Mouse (Mus musculus) ovary, postnatal 36 days (tissue): ENCODE data around the gene Pcnx.

ENCODE experiments used
- DNase-seq: peaks from one replicate; pipeline ENCODE4 v3.0.0; 2022; ENCODE audit warnings: low spot score, mixed read lengths

The Pcnx gene

GRCm38 (mm10) chr12:81904456-81904855, 44.6 kb downstream of the Pcnx start:
- DNase-seq: no peak

- DNase-seq: no peak
Observed at GRCm38 (mm10) chr12:81905865-81906264, 46.0 kb downstream of the Pcnx start.

GRCm38 (mm10) chr12:81907741-81908357, 48.0 kb downstream of the Pcnx start:
- DNase-seq: no peak

- DNase-seq: no peak
Observed at GRCm38 (mm10) chr12:81910439-81910838, 50.6 kb downstream of the Pcnx start.

GRCm38 (mm10) chr12:81915176-81915950, 55.5 kb downstream of the Pcnx start:
- DNase-seq: peak; percentile 71

DNA sequence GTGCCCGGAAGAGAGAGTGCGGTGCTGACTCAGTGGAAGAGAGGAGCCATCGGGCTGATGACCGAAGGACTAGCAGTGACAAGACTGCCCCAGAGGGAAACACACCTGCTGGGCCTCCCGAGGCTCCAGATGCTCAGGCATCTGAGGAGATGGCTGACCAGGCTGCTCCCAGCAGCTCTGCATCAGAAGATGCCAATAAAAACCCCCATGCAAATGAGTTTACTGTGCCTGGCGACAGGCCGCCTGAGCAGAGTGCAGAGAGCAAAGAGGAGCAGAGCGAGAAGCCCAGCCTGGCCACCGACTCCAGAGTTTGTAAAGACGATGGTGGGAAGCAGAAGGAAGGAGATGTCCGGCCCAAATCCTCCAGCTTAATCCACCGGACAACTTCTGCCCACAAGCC, 58.5 kb downstream of the Pcnx start:
- no peak for DNase-seq

- no peak for DNase-seq
Observed at GRCm38 (mm10) chr12:81918886-81919285, 59.1 kb downstream of the Pcnx start.

GRCm38 (mm10) chr12:81920027-81920426, 60.2 kb downstream of the Pcnx start:
- no peak for DNase-seq

DNA sequence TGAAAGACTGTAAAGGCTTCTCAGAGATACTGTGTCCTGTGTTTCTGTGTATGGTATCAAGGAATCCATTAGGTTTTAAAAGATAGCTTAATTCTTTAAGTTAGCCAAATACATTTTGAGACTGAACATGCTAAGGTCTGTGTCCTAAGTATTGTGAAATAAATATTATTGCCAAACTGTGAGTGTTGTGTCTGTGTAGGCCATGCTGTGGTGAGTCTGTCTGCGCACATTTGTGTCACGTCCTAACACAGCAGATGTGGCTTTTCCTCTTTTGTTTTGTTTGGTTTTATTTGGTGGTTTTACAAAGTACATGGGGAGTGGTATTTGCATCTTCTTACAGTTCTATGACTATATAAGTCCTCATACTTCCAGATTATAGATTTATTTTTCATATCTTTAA, 60.8 kb downstream of the Pcnx start:
- DNase-seq: no peak

DNA sequence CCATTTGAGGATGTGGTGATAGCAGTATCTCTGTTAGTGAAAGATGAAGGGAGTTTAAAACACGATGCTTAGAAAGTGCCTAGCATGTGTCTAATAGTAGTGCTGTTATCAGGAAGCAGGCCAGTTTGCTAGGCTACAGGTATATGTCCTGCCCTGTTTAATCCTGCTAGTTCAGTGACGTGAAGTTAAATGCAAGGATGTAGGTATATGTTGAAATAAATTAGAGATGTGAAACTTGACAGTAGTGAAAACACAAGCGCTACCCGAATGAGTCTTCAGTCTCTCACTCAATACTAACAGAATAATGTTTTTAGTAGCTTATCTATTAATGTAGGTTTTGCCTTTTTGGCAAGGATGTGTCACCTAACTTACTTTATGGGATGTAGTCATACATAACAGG, 62.0 kb downstream of the Pcnx start:
- DNase-seq: no peak

DNA sequence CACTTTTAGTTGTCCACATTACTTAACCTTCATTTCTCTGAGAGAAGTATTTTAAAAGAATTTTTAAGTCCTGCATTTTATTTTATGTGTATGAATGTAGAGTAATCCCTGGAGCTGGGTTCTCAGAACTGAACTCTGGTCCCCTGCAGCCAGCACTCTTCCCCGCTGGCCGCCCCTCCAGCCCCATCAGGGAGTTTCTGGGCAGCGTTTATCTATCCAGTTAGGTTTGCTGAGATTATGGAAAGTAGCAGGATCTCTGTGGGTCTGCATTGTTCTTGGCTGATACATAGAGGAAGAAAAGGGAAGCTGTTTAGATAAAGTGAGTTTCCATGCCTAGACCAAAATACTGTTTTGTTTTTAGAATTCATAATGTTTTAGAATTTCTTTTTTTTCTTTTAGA, 63.0 kb downstream of the Pcnx start:
- no peak for DNase-seq

- no peak for DNase-seq
Observed at GRCm38 (mm10) chr12:81927163-81927562, 67.3 kb downstream of the Pcnx start.

DNA sequence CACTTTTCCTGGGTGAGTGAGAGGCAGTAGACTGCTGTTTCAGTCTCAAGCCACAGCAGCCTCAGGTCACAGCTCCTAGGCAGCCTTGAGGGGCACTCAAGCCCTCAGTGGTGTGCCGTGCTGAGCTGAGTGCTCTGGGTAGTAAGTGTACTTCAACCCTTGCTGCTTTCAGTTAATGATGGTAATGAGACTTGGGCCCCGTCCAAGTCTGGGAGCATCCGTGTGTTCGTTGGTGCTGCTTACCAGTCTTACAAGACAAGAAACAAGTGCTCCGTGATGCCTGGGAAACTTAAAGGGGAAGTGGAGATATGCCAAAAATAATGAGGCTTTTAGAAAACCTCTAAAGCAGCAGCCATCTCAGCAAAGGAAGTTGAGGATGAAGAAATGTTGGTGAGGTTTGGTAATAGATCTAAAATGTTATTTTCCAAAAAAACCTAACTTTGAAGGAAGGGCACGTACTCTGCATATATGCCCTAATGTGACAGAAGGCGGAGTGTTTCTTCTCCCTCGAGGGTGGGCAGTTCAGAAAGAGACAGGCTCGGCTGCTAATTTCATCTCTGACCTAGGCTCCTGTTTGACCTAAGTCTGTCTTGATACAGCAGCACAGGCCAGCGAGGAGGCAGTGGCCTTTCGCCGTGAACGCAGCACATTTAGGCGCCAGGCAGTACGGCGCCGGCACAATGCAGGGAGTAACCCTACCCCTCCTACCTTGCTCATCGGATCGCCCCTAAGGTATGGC, 68.0 kb downstream of the Pcnx start:
- no peak for DNase-seq

DNA sequence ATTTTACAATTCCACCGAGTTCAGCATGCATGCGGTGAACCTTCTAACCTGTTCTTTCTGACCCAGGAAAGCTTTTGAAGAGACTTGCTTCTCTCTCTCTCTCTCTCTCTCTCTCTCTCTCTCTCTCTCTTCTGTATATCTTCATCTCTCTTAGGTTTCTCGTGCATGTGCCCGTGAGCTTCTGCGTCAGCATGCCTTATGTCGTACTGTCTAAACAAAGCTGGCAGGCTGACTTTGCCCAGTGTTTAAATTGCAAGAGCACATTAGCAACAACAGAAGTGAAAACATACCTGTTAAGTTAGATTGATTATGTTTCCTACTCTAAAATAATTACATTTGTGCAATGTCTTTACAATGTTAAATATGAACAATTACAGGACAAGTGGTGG, 68.6 kb downstream of the Pcnx start:
- no peak for DNase-seq

DNA sequence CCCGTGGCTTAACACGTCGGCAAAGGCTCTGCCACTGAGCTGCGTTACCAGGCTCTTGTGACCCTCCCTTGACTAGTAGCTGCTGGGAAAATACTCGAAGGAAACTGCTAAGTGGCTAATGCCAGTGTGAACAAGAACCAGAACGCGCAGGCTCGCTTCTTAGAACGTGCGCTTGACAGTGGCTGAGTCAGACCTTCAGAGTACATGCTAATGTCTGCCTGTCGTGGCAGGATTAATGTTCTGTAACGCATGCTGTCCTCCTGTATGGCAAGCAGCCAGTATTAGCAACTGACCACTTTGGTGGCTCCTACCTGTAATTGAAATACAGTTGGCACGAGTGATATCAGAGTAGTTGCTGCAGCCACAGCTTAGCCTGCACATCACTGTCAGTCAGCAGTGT, 72.2 kb downstream of the Pcnx start:
- no peak for DNase-seq

DNA sequence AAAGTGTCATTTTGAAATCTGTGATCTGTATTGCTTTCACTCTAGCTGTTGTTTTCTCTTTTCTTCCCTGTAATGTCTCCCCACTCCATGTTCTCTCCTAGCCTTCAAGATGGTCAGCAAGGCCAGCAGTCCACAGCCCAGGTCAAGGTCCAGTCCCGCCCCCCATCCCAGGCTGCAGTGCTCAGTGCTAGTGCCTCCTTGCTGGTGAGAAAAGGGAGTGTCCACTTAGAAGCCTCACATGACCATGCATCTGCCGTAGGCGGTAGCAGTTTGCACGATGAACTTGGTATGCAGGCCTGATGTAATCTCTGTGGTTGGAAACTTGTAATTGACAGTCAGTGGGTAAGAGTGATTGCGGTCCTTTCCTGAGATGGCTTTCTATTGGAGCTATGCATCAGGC, 73.6 kb downstream of the Pcnx start:
- DNase-seq: no peak

DNA sequence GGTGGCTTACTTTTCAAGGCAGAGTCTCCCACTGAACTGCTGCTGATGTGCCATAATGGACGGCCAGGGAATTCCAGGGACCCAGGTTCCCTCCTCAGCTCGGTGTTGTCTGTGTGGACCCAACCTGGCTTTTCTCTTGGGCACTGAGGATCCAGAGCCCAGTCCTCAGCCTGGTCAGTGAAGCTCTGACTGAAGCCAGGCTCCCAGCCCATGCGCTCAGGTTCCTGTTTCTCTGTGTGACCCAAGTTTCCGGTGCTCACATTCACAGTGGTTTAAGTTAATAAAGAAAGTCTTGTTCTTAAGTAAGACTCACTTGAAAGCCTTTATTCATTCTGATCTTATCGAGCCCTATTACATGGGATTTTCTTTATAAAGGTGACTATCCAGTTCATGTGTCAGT, 74.7 kb downstream of the Pcnx start:
- no peak for DNase-seq

DNA sequence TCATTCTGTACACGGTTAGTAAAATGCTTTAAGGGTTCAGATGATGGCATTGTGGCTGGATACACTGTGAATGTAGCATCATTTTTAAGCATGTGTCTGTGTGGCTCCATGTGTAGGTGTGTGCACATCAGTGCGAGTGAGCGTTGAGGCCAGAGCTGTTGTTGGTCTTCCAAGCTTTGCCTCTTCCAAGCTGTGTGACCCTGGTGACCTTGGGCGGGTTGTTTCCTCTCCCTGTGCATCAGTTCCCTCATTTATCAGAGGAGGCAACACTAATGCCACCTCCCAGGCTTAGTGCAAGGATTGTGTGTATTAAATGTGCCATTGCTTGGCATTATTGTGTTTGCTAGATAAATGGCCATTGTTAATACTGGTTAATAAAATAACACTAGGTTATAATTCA, 76.2 kb downstream of the Pcnx start:
- no peak for DNase-seq

GRCm38 (mm10) chr12:81941191-81941590, 81.4 kb downstream of the Pcnx start:
- no peak for DNase-seq

- DNase-seq: no peak
Observed at GRCm38 (mm10) chr12:81943331-81944062, 83.7 kb downstream of the Pcnx start.

GRCm38 (mm10) chr12:81949026-81949425, 89.2 kb downstream of the Pcnx start:
- DNase-seq: no peak

GRCm38 (mm10) chr12:81950016-81950415, 90.2 kb downstream of the Pcnx start:
- DNase-seq: no peak

DNA sequence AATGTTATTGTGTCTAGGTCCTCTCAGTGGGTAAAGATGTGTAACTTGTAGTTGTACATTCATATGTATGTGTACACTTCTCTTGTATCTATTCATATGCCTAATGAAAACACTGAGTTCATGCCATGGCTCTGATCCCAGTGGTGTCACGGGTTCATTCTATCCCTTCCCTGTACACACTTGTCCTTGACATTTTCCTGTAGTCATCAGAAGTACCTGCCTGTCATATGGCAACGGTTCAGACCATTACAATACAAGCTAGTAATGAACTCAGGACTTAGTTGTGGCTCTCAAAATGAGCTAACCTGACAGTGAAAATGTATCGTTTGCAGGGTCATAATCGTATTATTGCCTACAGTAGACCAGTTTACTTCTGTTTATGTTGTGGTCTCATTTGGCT, 98.5 kb downstream of the Pcnx start:
- DNase-seq: no peak
